Mouse (Mus musculus) liver, adult 2 months (tissue): ENCODE measurements at regions not wholly inside any gene's neighbourhood (a gene's known extent, or its start where the extent isn't known, plus 50 kb on each side); places are given as distances from the start of the nearest gene placed in this dataset.

ENCODE experiments used
- CTCF ChIP-seq: fragments of 200-500 bp; IDR thresholded peaks from 2 replicates; pipeline ENCODE4 v1.5.1; 2011; ENCODE audit warnings: low read depth, low read length, control low read depth
- POLR2A ChIP-seq: fragments of 200-500 bp; IDR thresholded peaks from 2 replicates; pipeline ENCODE4 v1.6.1; 2011; ENCODE audit warnings: low read length, control low read depth; ENCODE audit not compliant: insufficient read depth; ENCODE audit errors: extremely low read depth

DNA sequence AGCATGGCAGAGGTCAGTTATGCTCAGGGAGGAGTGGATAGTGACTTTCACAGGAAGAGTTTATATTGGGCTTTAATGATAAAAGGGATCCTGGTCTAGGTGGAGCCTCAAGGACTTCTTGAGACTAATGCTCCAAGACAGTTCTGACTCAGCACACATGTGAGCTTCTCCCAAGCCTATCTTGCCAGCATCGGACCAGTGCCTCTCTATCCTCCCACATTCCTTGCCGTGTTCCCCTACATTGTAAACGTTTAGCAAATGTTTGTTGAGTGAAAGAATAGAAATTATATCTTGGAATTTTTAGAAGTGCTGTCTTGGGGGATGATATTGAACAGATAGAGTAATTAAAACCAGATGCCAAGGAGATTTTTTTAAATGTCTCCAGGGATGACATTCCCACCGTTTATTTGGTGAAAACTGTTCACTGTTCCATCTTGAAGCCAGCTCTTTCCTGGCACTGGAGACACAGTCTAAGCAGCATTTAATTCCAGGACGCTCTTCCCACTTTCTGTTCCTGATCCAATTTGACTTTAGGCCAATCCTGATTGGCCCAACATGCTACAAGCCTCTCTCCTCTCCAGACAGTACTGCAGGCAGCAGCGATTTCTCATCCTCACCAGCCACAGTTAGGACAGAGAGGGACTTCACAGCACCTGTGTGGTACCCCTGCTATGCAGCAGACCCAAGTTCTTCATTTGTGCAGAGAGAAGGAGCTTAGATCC is 418.5 kb upstream of the Fam19a5 start:
- TF ChIP-seq CTCF: no peak
- TF ChIP-seq POLR2A: no peak
